Mouse (Mus musculus) T-helper 2 cell (primary cell): ENCODE data around the gene Gm9922.

Experiments used
- in situ Hi-C: fragments of 300-600 bp; cut with MboI, MseI; formaldehyde crosslinking; loops from one replicate; pipeline ENCODE4 v1.15.1; 2025; ENCODE audit warnings: high pct_unique_total_duplicates

Gene Gm9922

GRCm38 (mm10) chr14:101729237-101729971 lies at the start of gene Gm9922, which contains the start of gene Lmo7:
Gene Gm9922, minus strand, starts transcription at chr14:101729814.
Gene Lmo7, plus strand, starts transcription at chr14:101729957.
- in situ Hi-C loops: no loop called here

DNA sequence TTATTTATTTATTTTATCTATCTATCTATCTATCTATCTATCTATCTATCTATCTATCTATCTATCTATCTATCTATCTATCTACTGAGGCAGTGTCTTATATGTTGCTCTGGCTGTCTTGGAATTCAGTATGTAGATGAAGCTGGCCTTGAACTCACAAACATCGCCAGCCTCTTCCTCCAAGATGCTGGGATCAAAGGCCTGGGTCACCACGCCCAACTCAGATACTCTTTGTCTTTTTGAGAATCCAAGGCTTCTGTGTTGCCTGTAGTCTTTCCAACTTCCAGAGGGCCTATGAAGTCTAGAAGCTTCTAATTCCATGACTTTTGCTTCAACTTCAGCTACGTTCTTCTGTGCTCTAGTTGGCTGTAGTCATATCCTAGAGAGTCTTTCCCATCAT lies 48.8 kb upstream of the Gm9922 start:
- in situ Hi-C loops: no loop called here

DNA sequence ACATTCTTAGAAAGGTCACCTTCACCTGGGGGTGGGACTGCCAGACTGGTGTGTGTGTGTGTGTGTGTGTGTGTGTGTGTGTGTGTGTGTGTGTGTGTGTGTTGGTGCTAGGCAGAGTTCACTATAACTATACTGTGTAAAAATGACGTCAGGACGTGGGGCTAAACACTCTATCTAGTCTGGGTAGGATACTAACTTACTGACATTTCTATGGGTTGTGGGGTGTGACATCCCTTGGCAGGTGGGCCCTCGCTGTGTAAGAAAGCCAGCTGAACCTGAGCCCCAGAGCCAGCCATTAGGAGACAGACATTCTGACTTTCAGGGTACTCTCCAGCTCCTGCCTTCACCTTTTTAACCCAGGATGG lies 47.5 kb upstream of the Gm9922 start:
- in situ Hi-C loops: no loop called here

DNA sequence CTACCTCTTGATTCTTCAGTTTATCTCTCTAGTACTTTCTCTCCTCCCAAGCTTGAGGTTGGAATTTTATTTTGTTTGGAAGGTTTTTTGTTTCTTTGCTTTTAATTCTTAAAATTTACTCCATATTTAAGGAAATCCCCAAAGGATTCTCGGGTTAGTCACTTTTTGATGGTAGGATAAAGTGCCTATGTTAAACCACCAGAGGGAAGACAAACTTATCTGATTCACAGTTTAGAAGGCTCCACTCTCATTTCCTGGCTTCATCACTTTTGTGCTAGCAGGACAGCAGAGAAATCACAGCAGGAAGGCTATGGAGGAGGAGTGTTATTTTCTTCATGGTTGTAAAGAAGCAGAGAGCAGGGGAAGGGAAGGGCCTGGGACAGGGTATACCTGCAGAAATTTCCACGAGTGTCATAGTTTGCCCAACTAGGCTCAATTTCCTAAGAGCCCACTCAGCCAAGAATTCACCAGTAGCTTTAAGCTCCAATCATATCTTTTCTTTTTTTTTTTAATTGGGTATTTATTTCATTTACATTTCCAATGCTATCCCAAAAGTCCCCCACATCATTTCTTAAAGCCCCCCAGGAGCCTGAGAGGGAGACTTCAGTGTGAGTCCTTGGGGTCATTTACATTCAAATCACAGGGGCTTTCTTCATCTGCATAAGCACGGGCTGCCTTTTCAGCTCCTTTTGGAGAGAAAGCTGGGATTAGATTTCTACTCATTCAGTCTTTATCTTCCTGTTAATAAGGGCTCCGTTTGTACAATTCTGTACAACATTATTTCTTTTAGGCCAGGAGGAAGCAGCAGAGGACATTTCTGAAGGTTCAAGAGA lies 46.9 kb upstream of the Gm9922 start:
- in situ Hi-C loops: no loop called here

- in situ Hi-C loops: no loop called here
Measured at GRCm38 (mm10) chr14:101774631-101775030, 45.0 kb upstream of the Gm9922 start.

DNA sequence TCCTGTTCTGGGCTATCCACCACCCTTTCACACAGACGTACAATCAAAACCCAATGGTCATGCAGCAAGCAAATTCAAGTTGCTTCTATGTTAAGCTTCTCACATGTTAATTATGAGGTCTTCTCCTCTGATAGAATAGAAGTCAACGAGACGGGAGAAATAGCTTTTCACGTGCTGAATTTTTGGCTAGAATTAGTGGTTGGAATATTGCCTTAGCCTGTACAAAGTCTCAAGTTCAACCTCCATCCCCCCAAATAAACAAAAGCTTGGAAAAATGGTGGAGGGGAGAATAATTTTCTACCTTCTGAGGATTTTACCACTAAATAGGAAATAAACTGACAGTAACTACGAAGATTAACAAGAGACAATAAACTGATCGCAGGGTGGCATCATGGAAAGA lies 42.1 kb upstream of the Gm9922 start:
- in situ Hi-C loops: no loop called here

GRCm38 (mm10) chr14:101771336-101771735 lies 41.7 kb upstream of the Gm9922 start:
- in situ Hi-C loops: no loop called here

DNA sequence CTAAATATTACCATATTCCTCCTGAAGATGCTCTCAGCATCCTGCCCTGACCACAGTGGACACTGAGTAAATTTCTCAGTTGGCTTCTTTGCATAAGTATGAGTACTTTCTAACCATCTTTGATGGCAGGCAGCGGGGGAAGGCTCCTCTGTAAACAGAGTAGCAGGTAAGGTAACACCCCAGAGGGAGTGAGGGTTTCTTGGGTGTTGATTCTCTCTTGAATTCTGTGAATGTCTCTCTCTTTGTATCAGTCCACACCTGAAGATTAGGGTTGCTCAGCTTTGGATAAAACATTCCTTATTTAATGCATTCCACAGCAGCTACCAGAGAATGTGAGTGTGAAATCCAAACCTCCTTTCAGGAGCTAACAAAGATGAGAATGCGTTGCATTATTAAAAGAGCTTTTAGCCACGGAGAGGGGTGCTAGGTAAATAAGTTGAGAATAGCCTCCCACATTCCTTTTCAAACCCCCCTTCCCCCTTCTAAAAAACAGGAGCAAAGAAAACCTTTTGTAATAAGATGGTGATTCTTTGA lies 34.2 kb upstream of the Gm9922 start:
- in situ Hi-C loops: no loop called here

DNA sequence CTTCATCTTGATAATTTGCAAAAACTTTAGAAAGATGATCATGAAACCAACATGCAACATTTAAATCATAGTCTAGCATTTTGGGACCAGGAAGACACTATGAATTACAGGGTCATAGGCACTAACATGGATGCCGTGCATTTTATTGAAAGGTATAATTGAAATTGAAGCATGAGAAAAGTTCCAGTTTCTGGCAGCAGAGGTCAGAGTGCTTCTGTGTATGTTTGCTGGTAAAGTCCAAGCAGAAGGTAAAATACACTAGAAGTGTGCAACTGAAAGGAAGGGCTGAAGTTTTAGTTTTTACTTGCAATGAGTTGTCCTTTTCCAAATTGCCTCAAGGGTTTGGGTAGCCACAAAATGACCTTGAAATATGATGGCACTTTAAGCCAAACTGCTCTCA lies 32.7 kb upstream of the Gm9922 start:
- in situ Hi-C loops: no loop called here

DNA sequence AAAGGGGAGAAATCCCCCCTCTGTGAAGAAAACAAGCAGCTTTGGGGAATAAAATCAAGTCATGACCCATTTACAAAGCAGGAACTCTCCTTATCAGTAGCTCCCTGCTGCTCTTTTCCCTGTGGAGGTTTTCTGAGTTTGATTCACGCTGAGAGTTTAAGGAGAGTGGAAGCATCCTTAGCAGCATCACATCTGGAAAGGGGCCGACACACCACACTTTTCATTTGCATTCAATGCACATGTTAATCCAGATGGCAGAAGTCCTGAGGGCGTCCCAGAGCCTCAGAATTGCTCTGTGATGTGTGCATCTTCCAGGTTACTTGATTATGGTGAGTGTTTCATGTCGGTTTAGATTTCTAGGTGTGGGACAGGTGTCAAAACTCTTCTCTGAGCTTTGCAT lies 25.8 kb upstream of the Gm9922 start:
- in situ Hi-C loops: no loop called here

- in situ Hi-C loops: no loop called here
Measured at GRCm38 (mm10) chr14:101750910-101751309, 21.3 kb upstream of the Gm9922 start.

DNA sequence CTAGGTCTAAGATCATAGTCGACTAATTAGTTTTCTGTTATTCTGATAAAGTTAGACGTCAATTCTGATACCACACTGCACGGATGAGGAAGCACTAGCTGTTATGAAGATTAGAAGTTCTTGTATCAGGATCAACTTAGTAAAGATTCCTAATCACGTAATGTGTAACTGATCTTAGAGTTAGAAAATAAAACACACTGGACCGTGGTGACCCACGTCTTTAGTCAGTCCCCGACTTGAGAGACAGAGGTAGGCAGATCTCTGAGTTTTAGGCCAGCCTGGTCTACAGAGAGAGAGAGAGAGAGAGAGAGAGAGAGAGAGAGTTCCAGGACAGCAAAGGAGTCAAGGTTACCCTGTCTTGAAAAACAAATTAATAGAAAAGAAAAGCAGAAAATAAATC lies 18.8 kb upstream of the Gm9922 start:
- in situ Hi-C loops: no loop called here

- in situ Hi-C loops: no loop called here
Measured at GRCm38 (mm10) chr14:101747811-101748210, 18.2 kb upstream of the Gm9922 start.

DNA sequence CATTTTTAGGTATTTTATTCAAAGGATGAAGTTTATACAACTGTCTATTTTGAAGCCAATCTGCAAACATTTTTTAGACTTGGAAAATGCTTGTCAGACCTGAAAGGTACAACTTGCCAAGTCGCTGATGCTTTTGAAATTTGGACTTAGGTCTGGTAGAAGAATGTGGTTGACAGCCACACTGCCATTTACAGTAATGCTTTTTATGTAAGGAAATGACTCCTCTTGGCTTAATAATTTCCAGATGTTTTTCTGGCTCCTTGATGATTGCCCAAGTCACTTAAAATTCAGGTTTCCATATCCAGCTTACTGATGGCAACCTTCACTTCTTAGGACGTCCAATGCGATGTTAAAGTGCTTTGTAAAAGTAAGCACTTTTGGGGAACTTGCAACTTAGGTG lies 17.0 kb upstream of the Gm9922 start:
- in situ Hi-C loops: no loop called here

DNA sequence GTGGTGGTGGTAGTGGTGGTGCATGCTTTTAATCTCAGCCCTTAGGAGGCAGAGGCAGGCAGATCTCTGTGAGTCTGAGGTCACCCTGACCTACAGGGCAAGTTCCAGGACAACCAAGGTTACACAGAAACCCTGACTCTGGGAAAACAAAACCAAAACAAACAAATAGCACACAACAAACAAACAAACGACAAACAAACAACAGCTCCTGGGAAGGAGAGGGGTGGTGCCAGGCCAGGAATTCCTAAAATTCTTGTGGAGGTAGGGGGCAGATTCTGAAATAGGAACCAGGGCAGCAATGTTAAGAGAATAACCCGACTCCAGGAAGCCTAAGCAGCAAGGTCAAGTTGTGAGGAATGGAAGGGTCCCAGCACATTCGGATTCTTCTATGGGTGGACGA lies 7.9 kb upstream of the Gm9922 start:
- in situ Hi-C loops: no loop called here

GRCm38 (mm10) chr14:101733542-101734303 lies 4.1 kb upstream of the Gm9922 start:
- in situ Hi-C loops: no loop called here

- in situ Hi-C loops: no loop called here
Measured at GRCm38 (mm10) chr14:101729972-101730692, 518 bp upstream of the Gm9922 start.

- in situ Hi-C loops: loop anchor here (10.0 kb wide), 1 partner anchor 1290 kb away; no protein-coding TSS in a partner anchor
Measured at GRCm38 (mm10) chr14:101714414-101714813, 15.2 kb downstream of the Gm9922 start.

DNA sequence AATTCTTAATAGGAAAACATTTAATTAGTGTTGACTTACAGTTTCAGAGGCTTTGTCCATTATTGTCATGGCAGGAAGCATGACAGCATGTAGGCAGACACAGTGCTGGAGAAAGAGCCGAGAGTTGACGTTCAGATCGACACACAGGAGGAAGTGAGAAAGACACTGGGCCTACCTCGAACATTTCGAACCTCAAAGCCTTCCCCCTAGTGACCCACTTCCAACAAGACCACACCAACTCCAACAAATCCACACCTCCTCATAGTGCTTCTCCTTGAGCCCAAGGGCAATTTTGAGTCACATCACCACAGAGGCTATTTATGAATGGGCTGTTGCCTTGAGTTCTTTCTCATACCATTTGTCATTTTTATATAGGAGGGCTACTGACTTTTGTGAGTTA lies 22.5 kb downstream of the Gm9922 start:
- in situ Hi-C loops: no loop called here

- in situ Hi-C loops: no loop called here
Measured at GRCm38 (mm10) chr14:101704479-101704878, 25.1 kb downstream of the Gm9922 start.

DNA sequence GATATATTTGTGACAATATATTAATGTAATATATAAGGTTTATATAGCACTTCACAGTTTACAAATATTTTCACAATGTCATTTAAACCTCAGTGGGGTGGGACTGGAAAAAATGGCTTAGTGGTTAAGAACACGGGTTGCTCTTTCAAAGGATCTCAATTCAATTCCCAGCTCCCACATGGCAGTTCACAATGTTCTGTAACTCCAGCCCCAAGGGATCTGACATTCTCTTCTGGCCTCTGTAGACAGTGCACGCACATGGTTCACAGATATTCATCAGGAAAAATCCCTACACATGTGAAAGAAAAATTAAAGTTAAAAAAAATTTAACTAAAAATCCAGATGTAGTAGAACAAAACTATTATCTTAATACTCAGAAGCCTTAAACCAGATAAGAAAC lies 41.2 kb downstream of the Gm9922 start:
- in situ Hi-C loops: no loop called here
